Mouse (Mus musculus): ENCODE data around the gene Msh4. TPM values are rescaled to one million over a fixed set of nuclear protein-coding genes. Genes with fewer than 3 reads are reported as not detected.

Msh4 gene
- total and polyA plus RNA-seq, 3 experiments: 0.14 to 0.42 (median 0.16) TPM

DNA sequence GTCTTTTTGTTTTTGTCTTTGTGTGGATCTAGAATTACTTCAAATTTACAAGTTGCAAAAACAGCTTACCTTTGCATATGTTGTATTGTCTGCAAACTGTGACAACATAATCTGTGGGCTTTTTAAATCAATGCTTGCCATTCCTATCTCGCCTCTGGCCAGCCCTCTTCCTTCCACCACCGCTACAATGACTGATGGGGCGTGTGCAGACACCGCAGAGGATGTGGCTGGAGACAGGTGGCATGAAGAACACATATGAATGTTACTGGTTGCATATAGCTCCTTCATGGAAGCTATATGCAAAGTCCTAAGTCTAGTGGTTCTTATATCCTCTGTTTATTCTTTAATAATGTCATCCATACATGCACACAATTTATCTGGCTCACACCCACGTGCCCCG lies 8.7 kb downstream of the Msh4 start:
- Histone ChIP-seq H3K4me2 (ENCODE audit: insufficient read depth, low read depth, poor library complexity, severe bottlenecking) (no peak overlapping the region), H3K9me3 (replicated peaks; ENCODE audit: low read length) (no peaks in the 10 kb centered on the region), H3K4me3 (replicated peaks in 1 of 3; ENCODE audit: low read depth in 2 of 3, low read length in 2 of 3, poor library complexity in 1 of 3) (no peak overlapping the region), H3K27ac (ENCODE audit: insufficient read depth, low read depth) (no peak overlapping the region), H3K36me3 (replicated peaks in 1 of 2; ENCODE audit: control insufficient read depth in 1 of 2, insufficient read depth in 1 of 2, low read length in 1 of 2) (peaks cover 0 to 19% of the 10 kb centered on the region in 2 experiments), H3K4me1 (ENCODE audit: control insufficient read depth in 1 of 2, insufficient read depth in 2 of 2) (0 out of 4 replicates have a peak, but pooled peaks cover 0 to 5% of the 10 kb centered on the region in 2 experiments), H3K9ac (ENCODE audit: insufficient read depth, low read depth) (no peak overlapping the region), H3K79me2 (replicated peaks; ENCODE audit: control insufficient read depth, extremely low read depth, insufficient read depth, poor library complexity, severe bottlenecking) (no peaks in the 10 kb centered on the region), H3K27me3 (replicated peaks) (no peaks in the 10 kb centered on the region)
- in situ Hi-C loops (cut with MboI; ENCODE audit: low pct_ligation_motif_present, low pct_unique_long_range_greater_than_20kb, low sequenced_read_pairs): no loop called here
- dilution Hi-C loops (cut with MboI; ENCODE audit: extremely low pct_ligation_motif_present, extremely low pct_unique_long_range_greater_than_20kb, low sequenced_read_pairs): no loop called here
- no peak for TF ChIP-seq ELF1 (IDR thresholded peaks at IDR 0.05; ENCODE audit: low read depth, low read length)
- TF ChIP-seq GABPA (IDR thresholded peaks at IDR 0.05; ENCODE audit: insufficient replicate concordance, low read depth, low read length): no peak
- TF ChIP-seq ZMIZ1 (IDR thresholded peaks at IDR 0.05; ENCODE audit: low read depth, low read length): no peak
- no peak for TF ChIP-seq SIN3A (IDR thresholded peaks at IDR 0.05; ENCODE audit: low read length)
- no peak for TF ChIP-seq MAZ (IDR thresholded peaks at IDR 0.05; ENCODE audit: low read depth, low read length)
- no peak for TF ChIP-seq ZC3H11A (IDR thresholded peaks at IDR 0.05; ENCODE audit: low read depth, low read length)
- TF ChIP-seq KAT2A (IDR thresholded peaks at IDR 0.05; ENCODE audit: insufficient replicate concordance, low read length): no peak
- DNase-seq (ENCODE audit: extremely low read depth): no peak

DNA sequence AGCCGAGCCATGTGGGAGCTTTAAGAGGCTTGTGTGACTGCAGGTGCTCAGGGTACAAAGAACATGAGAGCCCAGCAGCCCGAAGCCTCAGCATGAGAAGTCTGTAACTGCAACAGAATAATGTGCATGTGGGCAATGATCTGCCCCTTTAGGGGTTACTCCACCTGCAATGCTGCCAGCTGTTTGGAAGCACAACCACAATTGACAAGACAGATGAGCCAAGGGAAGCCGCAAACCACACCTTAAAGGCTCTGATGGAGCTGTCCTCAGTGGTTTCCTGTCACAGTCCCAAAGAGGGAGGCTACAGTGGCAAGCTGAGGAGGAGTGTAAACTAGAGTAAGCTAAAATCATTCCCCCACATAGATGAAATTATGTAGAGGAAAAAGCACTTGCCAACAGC lies 10.5 kb downstream of the Msh4 start:
- no peaks in the 10 kb centered on the region for H3K79me2 ChIP-seq (replicated peaks; ENCODE audit: control insufficient read depth, extremely low read depth, insufficient read depth, poor library complexity, severe bottlenecking)
- no peak for TF ChIP-seq CHD2 (IDR thresholded peaks at IDR 0.05; ENCODE audit: low read length)
- no peak for TF ChIP-seq E2F4 (IDR thresholded peaks at IDR 0.05; ENCODE audit: insufficient replicate concordance, low read depth, low read length)
- TF ChIP-seq TCF12 (IDR thresholded peaks at IDR 0.05; ENCODE audit: low read depth, low read length): no peak
- TF ChIP-seq HCFC1 (IDR thresholded peaks at IDR 0.05; ENCODE audit: low read depth, low read length): no peak
- TF ChIP-seq EP300 (IDR thresholded peaks at IDR 0.05; ENCODE audit: low read length): no peak
- TF ChIP-seq SMC3 (IDR thresholded peaks at IDR 0.05; ENCODE audit: low read depth, low read length): no peak
- no peak for TF ChIP-seq BHLHE40 (IDR thresholded peaks at IDR 0.05; ENCODE audit: low read depth, low read length)
- no peak for TF ChIP-seq SIN3A (IDR thresholded peaks at IDR 0.05; ENCODE audit: low read length)
- no peak for TF ChIP-seq POLR2A (IDR thresholded peaks at IDR 0.05; ENCODE audit: low read depth, low read length)
- no peak for TF ChIP-seq ZNF384 (IDR thresholded peaks at IDR 0.05; ENCODE audit: low read depth, low read length)
- no peak for TF ChIP-seq MAZ (IDR thresholded peaks at IDR 0.05; ENCODE audit: low read depth, low read length)
- TF ChIP-seq JUND (conservative IDR thresholded peaks at IDR 0.05; ENCODE audit: low read depth, low read length): no peak
- no peak for TF ChIP-seq RCOR1 (conservative IDR thresholded peaks at IDR 0.05; ENCODE audit: low read depth, low read length)

More for the DNA sequence above, 10.5 kb downstream of the Msh4 start:
- peaks cover 0 to 19% of the 10 kb centered on the region in 2 experiments for H3K36me3 ChIP-seq (replicated peaks in 1 of 2; ENCODE audit: control insufficient read depth in 1 of 2, insufficient read depth in 1 of 2, low read length in 1 of 2)
- no peak overlapping the region for H3K27ac ChIP-seq (ENCODE audit: insufficient read depth, low read depth)
- H3K9me3 ChIP-seq (replicated peaks; ENCODE audit: low read length): no peaks in the 10 kb centered on the region
- H3K27me3 ChIP-seq (replicated peaks): no peaks in the 10 kb centered on the region
- DNase-seq (ENCODE audit: extremely low read depth): no peak
- no peak overlapping the region for H3K9ac ChIP-seq (ENCODE audit: insufficient read depth, low read depth)
- 0 out of 4 replicates have a peak, but pooled peaks cover 0 to 5% of the 10 kb centered on the region in 2 experiments for H3K4me1 ChIP-seq (ENCODE audit: control insufficient read depth in 1 of 2, insufficient read depth in 2 of 2)
- no peak overlapping the region for H3K4me3 ChIP-seq (replicated peaks in 1 of 3; ENCODE audit: low read depth in 2 of 3, low read length in 2 of 3, poor library complexity in 1 of 3)
- H3K4me2 ChIP-seq (ENCODE audit: insufficient read depth, low read depth, poor library complexity, severe bottlenecking): no peak overlapping the region
- in situ Hi-C loops (cut with MboI; ENCODE audit: low pct_ligation_motif_present, low pct_unique_long_range_greater_than_20kb, low sequenced_read_pairs) (no loop called here), dilution Hi-C loops (cut with MboI; ENCODE audit: extremely low pct_ligation_motif_present, extremely low pct_unique_long_range_greater_than_20kb, low sequenced_read_pairs) (no loop called here)
